Mouse (Mus musculus): ENCODE measurements around the gene B3gnt2.

DNA sequence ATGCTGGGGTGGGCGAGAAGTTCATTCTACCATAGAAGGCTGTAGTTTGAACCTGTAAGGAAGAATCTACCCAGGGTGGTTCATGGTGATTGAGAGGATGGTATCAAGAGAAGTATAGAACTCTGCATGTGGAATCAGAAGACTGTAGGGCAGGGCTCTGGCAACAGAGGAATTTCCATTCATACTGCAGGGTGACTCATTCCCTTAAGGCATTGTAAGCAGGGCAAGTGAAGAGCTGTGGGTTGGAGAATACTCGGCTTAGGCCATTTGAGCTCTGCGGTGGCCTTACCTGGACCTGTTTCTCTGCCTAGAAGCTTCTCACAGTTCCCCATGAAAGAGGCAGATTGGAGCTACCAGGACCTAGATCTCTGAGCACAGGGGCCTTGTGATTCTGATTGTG lies 49.3 kb downstream of the B3gnt2 start:
- no peak for TF ChIP-seq CTCF (IDR thresholded peaks at IDR 0.05; ENCODE audit: borderline replicate concordance, control insufficient read depth, extremely low read depth, insufficient read depth, low read length, poor library complexity)
- TF ChIP-seq POLR2A (IDR thresholded peaks at IDR 0.05; ENCODE audit: control insufficient read depth, extremely low read depth, insufficient read depth, low read length, poor library complexity), result no peak

Measured in thymus, adult 2 months (tissue).